Mouse (Mus musculus): ENCODE results near the gene Pus7l.
"Not testable (repeated sequence)": the region's sequence is repeated elsewhere in the genome, so short reads cannot be mapped to it uniquely, and the experiment has no call there.

Pus7l gene

DNA sequence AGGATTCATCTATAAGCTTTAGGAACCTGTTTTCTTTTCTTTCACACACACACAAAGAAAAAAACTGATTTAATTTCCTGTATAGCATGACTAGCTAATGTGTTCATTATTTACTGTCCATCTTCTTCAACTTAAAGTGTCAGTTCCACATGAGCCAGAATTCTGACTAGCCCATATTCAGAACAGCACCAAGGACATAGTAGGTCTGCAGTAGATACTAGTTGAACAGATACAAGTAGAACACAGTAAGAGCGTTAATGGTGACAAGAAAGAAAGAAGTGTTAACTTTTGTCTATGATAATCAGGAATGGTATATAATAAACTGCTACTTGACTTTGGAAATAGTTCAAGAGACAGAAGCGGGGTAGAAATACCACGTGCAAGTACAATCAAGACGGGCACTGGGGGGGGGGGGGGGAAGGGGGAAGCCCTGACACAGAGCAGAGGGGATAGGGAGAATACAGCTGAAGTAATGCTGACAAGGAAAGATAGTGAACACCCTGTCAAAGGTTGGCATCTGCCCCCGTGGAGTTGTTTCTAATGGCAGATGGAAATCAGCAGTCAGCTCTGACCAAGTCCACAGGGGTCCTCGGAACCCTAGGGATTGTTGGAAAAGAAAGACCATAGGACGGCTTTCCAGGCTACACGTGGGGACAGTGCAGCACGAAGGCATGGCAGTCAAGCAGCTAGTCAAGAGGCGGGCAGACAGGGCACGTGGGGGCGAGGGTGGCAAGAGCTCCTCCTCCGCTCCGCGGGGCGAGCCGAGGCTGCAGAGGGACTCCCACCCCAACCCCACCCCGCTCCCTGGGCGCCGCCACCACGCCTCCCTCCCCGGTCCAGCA, 559 bp downstream of the Pus7l start:
- no peak for DNase-seq (ENCODE audit: low spot score)

DNA sequence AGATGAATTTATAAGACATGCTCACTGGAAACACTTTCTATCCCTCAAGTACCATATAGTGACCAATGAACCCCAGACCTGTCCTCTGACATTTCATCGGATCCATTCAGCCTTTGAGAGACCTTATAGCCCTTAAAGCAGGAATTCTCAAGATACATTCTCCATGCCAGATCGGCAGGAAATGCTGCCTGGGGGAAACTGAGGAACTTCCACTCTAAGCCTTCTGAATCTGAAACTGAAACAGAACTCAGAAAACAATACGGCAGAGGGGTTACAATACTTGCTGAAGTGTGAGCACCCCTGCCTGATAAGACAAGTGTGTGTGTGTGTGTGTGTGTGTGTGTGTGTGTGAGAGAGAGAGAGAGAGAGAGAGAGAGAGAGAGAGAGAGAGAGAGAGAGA, 4.1 kb downstream of the Pus7l start:
- no peak for DNase-seq (ENCODE audit: low spot score)

DNA sequence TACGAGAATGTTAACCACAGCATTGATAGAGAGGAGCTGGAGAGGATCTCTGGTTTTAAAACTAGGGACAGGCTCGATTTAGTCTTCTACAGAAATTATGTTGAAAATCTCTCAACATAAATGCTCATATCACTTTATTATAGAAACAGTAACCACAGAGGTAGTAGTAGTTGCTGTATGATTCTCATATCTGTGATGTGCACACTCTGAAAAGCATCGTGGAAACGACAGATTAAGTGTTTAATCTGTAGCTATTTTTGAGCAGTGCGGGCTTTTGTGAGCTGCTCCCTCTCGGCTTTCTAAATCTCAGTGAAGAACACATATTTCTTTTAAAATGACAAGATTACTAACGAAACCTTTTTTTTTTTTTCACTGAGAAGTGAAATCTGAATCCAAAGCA, 7.8 kb downstream of the Pus7l start:
- no peak for DNase-seq (ENCODE audit: low spot score)

DNA sequence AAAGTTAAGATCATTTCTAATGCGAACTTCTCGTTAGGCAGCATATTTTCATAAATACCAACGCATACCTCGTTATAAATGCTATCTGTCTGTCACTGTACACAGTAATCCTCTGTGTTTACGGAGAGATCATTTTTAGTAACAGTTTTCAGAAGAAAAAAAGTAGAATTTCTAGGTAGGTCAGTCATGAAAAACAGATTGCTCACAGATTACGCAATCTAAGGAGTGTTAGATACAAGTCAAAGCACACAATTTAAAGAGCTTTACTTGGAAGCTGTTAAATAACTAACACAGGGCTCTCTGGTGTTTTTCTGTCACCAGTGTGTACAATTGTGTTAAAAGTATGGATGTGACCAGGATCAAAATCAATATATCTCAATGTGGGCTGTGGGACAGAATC, 10.4 kb downstream of the Pus7l start:
- DNase-seq (ENCODE audit: low spot score) = no peak

DNA sequence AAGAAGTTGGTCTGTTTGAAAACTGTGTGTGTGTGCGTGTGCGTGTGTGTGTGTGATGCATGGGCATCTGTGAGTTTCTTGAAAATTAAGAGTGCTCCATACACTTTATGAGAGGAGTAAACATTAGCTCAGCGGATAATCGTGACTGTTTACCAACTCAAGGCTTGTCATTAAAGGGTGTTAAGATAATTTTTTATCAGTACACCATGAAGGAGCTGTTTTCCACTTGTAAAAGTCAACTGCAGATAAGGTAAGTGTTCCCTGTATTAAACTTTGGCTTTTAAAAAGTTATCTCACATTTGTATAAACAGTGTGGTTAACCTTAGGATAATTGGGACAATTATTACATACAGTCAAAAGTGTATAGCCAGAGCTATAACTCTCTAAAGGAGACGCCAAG, 11.0 kb downstream of the Pus7l start:
- DNase-seq (ENCODE audit: low spot score) = no peak

DNA sequence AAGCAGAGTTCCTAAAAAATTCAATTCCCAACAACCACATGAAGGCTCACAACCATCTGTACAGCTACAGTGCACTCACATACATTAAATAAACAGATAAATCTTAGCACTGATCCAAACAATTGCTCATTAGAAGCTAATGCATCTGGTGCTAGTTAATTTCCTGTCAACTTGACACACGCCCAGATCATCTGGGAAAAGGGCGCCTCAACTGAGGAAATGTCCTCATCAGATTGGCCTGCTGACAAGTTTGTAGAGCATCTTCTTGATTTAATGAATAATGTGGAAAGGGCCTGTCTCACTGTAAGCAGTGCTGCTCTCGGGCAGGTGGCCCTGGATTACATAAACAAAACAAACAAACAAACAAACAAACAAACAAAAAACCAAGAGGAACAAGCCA, 12.8 kb downstream of the Pus7l start:
- no peak for DNase-seq (ENCODE audit: low spot score)

DNA sequence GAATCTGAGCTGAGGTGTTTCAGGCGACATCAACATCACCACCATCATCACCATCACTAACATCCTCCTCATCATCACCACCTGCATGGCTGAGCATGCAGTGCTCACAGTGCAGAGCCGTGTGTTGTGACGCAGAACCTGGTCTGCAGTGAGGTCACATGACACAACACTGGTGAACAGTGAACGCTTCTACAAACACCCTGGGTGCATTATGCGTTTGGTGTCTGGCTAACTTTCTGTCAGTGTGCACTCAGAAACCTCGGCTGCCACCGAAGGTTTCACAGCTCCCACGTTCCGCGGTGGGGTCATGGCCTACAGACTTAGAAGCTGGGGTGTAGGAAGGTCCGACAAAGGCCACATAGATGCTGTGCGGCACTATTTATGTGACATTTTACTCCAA, 18.4 kb downstream of the Pus7l start:
- no peak for DNase-seq (ENCODE audit: low spot score)

DNA sequence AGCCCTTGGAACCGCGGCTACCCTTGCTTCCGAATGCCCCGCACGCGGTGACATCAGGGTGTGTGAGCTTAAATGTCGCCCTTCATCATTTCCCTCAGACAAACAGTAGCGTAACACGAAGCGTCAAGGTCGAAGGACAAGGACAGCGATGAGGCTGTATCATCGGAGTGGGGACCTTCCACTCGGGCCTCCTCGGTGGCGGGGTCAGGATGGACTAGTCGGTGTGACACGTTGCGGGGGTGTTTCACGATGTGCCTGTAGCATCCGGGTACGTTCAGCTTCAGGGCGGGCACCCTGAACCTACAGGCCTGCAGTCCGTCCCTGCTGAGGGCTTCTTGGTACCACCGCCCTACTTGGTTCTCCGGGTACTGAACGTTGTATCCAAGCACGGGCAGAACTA, 20.1 kb downstream of the Pus7l start:
- DNase-seq (ENCODE audit: low spot score) = no peak

DNA sequence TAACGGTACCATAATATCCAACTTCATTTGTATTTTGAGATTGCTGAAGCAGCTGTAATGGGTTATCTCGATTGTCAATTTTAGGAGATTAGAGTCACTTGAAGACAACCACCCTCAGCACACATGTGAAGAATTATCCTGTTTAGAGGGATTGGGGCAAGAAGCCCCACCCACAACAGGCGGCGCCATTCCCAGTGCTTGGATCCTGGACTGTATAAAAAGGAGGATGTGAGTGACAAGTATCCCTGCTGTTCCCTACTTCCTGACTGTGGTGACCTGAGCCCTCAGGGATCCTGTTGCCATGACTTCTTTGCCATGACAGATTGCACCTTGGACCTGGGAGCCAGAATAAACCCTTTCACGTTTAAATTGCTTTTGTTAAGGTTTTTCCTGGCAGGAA, 22.4 kb downstream of the Pus7l start:
- DNase-seq (ENCODE audit: low spot score) = no peak

DNA sequence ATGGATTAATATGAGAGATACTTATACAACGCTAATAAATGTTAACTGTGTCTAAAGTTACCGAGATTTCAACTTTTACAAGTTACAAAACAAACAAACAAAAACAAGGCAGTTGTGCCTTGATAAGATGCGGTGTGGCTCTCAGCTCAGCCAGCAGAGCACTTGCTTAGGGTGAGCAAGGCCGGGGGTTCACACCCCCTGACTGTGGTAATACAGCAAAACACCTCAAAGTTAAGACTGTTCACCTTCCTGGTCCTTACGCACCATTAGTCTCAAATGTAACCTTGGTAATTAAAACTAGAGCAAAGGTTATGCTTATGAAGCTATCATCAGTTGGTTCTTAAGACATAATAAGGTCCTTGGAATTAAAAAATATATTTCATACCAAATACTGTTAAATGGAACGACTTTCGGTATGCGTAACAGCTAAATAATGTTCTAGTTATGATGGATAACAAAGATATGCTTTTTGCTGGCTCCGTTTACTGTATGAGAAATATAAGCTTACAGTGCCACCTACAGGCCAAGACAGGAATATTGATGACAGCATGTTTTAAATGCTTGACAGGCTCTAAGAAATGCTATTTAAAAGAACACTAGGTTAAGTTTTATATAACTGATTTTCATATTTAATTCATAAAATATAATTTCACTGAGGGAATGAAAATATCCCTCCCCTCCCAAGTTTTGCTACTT, 23.0 kb downstream of the Pus7l start:
- DNase-seq (ENCODE audit: low spot score) = peak; percentile 87

DNA sequence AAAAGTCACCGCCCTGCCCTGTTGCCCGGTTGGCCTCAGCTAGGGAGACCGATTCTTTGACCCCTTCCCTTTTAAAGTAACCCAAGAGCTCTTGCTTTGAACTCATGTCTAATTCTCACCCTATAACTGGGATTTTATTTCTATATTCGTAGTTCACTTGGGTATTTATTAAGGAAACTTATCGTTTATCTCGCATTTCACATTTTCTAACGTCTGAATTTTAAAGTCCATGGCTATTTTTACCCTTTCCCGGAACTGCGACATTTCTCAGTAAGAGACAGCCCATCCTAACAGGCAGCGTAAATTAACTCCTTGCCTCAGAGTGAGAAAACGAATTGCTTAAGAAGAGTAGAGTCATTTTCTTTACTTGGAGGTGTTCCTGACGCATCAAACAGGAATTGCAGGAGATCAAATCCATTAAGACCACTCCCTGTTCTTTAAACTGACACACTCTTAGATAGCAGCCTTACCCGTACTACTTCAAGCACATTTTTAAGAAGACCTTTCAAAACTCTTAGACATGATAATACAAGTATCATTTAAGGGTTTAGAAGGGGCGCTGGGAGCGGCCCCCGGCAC, 25.3 kb downstream of the Pus7l start:
- no peak for DNase-seq (ENCODE audit: low spot score)

DNA sequence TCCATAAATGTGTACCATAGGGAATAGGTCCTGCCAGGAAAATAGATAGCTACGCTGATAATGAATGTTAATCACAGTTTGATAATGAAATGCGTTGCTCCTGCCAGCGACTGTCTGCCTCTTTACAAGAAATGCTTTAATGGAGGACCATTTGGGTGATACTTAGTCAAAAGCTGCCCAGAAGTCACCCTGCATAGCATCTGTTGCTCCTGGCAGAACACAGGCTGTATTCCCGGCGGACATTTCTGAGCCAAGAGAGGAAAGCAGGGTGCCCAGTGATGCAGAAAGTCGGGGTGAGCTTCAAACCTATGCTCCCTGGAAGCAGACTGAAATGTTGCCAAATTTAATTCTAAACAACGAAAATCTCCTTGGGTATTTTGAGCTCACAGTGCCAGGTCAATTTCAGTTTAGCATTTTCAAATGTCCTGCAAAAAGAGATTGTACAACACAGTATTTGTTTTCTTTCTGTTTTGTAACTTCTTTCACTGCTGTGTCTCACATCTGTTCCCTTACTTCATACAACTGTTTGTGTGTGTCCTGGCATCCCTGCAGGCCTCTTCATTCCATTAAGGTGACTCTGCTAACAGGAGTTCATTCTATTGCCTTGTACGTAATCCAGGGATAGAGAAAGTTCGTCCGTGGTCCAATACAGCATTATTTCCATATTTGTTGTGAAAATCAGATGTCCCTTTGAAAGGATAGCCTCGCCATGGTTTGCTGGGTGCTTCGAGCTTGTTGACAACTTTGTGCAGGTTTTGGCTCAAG, 39.7 kb downstream of the Pus7l start:
- DNase-seq (ENCODE audit: low spot score) = no peak

DNA sequence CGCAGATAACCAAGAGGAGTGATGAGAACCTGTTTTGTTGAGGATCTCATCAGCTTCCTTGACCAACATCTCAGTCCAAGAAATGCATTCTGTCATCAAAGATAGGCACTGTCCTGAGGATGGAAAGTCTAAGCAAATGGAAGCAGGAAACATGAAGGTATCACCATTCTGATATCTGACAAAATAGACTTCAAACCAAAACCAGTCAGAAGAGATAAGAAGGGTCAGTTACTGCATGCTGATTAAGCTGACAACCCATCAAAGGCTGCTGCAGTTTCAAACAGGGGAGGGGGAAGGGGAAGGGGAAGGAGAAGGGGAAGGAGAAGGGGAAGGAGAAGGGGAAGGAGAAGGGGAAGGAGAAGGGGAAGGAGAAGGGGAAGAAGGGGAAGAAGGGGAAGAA, 44.1 kb downstream of the Pus7l start:
- no peak for DNase-seq (ENCODE audit: low spot score)

DNA sequence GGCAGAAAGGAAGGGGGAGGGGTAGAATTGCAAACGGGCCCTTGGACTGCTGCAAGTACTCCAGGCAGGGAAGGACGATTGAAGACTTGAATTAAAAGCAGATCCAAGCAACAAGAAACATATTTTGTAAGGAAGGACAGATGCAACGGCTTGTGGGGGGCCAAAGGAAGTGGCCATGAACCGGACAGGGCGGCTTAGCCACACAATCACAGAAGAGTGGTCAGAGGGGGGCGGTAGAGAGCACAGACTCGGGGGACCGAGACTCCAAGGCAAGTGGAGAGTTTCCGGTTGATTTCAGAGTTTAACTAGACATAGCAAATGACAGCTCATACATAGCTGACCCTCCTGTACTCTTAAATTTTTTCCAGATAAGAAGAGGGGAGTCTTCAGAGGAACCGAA, 47.4 kb downstream of the Pus7l start:
- DNase-seq (ENCODE audit: low spot score) = peak; percentile 18

DNA sequence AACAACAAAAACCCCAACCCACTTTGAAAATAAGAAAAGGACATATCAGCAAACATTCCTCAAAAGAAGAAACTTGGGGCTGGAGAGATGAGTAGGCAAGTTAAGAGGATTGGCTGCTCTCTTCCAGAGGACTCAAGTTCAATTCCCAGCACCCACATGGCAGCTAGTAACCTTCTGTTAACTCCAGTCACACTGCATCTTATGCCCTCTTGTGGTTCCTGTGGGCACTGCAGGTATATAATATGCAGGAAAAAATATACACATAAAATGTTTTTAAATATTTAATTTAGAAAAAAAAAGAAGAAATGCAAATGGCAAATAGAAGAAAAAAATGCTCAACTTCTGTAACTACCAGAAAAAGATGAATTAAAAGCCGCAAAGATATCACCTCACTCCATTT, 48.9 kb downstream of the Pus7l start:
- no peak for DNase-seq (ENCODE audit: low spot score)

DNA sequence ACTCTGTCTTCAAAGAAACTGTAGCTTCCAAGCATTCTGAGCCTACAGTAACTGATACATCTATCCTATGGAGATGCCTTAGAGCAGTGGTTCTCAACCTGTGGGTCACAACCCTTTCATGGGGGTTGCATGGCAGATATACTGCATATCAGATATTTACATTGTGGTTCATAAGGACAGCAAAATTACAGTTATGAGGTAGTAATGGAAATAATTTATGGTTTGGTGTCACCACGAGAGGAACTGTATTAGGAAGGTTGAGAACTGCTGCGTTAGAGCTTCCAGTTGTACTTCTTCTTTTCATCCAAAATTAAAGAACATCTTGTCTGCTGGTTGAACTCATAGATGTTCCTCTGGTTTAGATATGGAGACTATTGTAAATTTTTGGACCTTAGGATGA, 53.9 kb downstream of the Pus7l start:
- no peak for DNase-seq (ENCODE audit: low spot score)

DNA sequence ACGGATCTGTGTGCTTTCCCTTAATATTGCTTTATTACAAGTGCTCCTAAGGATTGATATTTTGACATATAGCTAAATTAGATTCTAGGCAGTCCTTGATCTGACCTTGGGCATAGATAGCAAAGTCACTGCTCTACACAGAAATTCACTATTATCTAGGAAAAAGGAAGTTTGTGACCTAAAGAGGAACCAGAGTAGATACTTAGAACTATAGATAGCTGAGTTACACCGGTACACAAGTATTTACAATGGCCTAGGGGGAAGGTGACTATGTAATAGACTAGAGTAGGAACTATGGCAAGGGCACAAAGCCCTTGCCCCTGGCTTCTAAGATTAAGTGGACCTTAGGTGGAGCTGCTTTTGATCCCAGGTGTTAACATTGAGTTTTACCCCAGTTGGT, 55.3 kb downstream of the Pus7l start:
- DNase-seq (ENCODE audit: low spot score) = not testable (repeated sequence)

DNA sequence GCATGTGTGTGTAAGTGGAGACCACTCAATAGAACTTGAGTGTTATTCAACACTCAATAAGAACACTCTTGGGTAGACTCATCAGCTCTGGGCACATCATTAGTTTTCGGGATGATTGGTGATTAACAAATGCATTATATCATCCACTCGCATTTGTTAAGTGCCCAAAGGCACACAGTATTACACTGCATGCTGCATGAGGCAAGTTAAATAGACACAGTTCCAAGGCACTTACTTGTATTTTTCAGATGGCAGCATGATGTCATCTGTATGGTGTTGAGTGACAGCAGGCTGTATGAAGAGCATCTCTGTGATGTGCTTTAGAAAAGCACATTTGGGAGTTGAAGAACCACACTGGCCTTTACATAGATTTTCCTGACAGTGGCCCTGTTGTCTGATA, 60.8 kb downstream of the Pus7l start:
- DNase-seq (ENCODE audit: low spot score) = no peak

DNA sequence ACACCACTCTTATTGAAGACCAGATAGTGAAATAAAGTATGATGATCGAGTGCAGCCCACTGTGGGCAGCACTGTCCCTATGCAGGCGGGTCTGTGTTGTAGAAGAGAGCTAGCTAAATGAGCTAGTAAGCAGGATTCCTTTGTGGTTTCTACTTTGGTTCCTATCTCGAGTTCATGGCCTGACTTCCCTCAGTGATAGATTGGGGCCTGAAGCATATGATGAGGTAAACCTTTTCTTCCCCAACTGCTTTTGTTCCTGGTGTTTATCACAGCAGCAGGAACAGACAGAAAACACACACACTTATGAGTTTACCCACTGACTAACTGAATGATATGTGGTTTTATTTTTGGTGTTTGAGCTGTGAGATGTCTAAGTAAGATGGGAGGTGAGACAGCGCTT, 62.6 kb downstream of the Pus7l start:
- no peak for DNase-seq (ENCODE audit: low spot score)

DNA sequence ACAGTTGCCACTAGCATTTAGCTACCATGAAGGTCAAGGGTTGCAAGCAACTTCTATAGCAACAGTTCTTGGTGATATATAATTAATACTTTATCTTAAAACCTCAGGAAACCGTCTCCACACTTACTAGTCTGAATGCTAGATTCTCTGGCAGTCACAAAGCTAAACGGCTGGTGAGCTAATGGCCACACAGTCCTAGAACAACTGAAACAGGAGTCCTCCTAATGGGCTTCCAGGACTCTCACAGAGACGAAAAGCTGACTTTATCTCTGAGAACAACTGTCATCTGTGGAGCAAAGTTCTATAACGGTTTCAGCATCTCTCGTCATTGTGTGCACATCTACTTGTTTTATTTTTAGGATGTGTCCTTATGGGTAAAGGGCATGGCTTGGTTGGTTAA, 63.1 kb downstream of the Pus7l start:
- no peak for DNase-seq (ENCODE audit: low spot score)

DNA sequence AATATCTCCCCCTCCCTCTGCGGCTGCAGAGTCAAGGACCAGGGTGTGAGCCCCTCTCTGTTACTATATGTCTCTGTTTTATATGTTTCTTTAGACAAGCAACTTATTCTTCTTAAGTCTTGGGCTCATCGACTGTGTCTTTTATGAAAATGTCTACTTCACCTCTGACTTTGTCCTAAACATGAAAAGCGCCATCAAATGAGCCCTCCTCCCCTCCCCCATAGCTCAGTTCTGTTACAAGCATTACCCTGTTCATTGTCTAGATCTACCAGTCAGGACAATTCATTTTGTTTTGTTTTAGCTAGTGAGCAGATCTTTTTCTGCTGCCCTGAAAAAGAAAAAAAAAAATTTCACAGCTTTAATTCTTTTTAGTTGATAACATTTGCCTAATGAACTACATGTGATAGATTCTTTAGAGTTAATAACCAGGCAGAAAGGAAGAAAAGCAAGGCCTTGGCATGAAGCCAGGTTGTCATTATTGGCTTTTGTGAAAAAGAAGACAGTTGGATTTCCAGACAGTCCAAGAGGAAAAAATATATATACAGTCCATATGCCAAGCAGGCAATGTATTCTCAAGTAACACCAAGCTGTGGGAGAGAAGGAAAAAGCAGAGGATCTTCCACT, 63.7 kb downstream of the Pus7l start:
- DNase-seq (ENCODE audit: low spot score) = peak; percentile 12

DNA sequence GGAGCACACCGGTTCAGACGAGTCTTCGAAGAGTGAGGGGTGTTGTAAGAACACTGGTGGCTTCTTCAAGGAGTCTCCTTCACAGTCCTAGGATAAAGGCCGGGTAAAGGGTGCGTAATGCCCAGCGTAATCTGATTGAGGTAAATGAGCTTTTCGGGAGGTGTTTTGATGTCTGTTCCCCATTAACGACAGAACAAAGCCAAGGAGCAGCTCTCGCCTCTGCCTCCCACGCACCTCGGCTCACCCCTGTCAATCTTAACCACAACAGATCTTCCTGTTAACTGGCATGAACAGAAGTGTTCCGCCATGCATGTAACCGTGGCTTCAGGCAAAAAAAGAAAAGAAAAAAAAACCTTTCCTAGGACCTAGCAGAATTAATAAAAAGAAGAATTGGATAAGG, 64.6 kb downstream of the Pus7l start:
- peak; percentile 23 for DNase-seq (ENCODE audit: low spot score)
